Mouse (Mus musculus): ENCODE data around the gene Rasl12.

- no peak for TF ChIP-seq POLR2A (IDR thresholded peaks at IDR 0.05; ENCODE audit: low read depth, low read length)
- TF ChIP-seq CTCF (IDR thresholded peaks at IDR 0.05; ENCODE audit: borderline replicate concordance, insufficient read depth, low read length): no peak
Measured at GRCm38 (mm10) chr9:65371756-65372155, 26.6 kb upstream of the Rasl12 start.

All from embryonic fibroblast, embryonic 13.5 days (primary cell).